ENCODE assay signal across 8 mouse cellular contexts in the genomic region with DNA sequence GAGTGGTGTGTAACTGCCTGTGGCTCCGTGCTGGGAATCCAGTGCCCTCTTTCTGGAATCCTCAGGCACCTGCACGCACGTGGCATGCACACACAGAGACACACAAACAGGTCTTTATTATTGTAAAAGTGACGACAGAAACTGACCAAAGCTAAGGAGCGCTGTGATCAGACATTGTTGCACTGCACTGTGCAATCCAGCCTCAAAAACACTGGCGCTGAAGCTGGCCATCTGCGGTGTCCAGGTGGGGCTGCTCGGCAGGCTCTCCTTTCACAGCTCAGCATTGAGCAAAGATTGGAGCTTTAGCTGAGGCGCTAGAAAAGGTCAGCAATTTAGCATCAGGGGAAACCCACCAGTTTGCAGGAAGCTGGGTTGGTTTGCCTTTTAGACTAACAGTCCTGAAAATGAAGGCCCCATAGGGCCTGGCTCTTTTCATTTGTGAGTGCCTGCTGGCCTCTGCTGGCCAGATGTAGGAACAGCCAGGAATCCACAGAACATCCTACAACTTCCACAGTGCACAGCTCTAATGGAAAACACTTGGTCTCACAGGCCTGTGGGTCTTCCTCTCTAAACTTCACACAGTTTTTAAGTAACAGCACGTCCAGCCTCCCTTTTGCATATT. TPM values are rescaled to one million over a fixed set of nuclear protein-coding genes. Genes with fewer than 3 reads are reported as not detected.
DNase-seq lines count a peak whose midpoint lies in the region; ATAC-seq and TF ChIP-seq lines count a peak whose summit lies in the region.

No protein-coding gene starts in this region.

- no peaks in the 10 kb centered on the region for H3K9me3 ChIP-seq in heart, embryonic 10.5 days
- no peaks in the 10 kb centered on the region for H3K9me3 ChIP-seq in kidney, embryonic 14.5 days (ENCODE audit: control insufficient read depth, low read length)
- no peaks in the 10 kb centered on the region for H3K9me3 ChIP-seq in limb, embryonic 14.5 days (ENCODE audit: control insufficient read depth, low read length)
- H3K9me3 ChIP-seq in neural tube, embryonic 11.5 days (ENCODE audit: control insufficient read depth, low read length) = no peaks in the 10 kb centered on the region

- H3K4me1 ChIP-seq in heart, embryonic 10.5 days = peaks cover 18% of the 10 kb centered on the region
- no peaks in the 10 kb centered on the region for H3K4me1 ChIP-seq in kidney, embryonic 14.5 days (ENCODE audit: control insufficient read depth, insufficient read depth, low read length)
- no peaks in the 10 kb centered on the region for H3K4me1 ChIP-seq in limb, embryonic 14.5 days (ENCODE audit: control insufficient read depth, insufficient read depth, low read length)
- H3K4me1 ChIP-seq in neural tube, embryonic 11.5 days (ENCODE audit: control insufficient read depth, insufficient read depth, low read length) = no peaks in the 10 kb centered on the region

- no peak overlapping the region for H3K9ac ChIP-seq in kidney, embryonic 14.5 days (ENCODE audit: low read depth, low read length)
- no peak overlapping the region for H3K9ac ChIP-seq in limb, embryonic 14.5 days (ENCODE audit: low read depth, low read length, severe bottlenecking)
- no peak overlapping the region for H3K9ac ChIP-seq in neural tube, embryonic 11.5 days (ENCODE audit: low read length)

- no peak overlapping the region for H3K4me2 ChIP-seq in kidney, embryonic 14.5 days (replicated peaks; ENCODE audit: low read depth, low read length)
- H3K4me2 ChIP-seq in limb, embryonic 14.5 days (replicated peaks; ENCODE audit: low read depth, low read length, severe bottlenecking) = no peak overlapping the region
- H3K4me2 ChIP-seq in neural tube, embryonic 11.5 days (ENCODE audit: low read depth) = no peak overlapping the region

- 0 out of 2 replicates have a peak overlapping the region, but pooled peaks have one; percentile 4 for H3K27ac ChIP-seq in heart, embryonic 10.5 days
- no peak overlapping the region for H3K27ac ChIP-seq in kidney, embryonic 14.5 days (ENCODE audit: low read depth, low read length)
- no peak overlapping the region for H3K27ac ChIP-seq in limb, embryonic 14.5 days (replicated peaks; ENCODE audit: low read depth, low read length)
- no peak overlapping the region for H3K27ac ChIP-seq in neural tube, embryonic 11.5 days (ENCODE audit: low read depth, low read length)

- TF ChIP-seq POLR2A in limb, embryonic 14.5 days (IDR thresholded peaks at IDR 0.05; ENCODE audit: borderline replicate concordance, extremely low read depth, insufficient read depth, insufficient read length) = no peak

- peak; percentile 84 for ATAC-seq in kidney, embryonic 14.5 days (ENCODE audit: low FRiP score, low TSS enrichment)
- peak; percentile 87 for ATAC-seq in limb, embryonic 14.5 days (ENCODE audit: low FRiP score, low read depth)
- ATAC-seq in neural tube, embryonic 11.5 days (ENCODE audit: insufficient read depth, low FRiP score, low TSS enrichment) = peak; percentile 67; the same call in 1 of the 2 replicates

- no peaks in the 10 kb centered on the region for H3K36me3 ChIP-seq in heart, embryonic 10.5 days
- no peaks in the 10 kb centered on the region for H3K36me3 ChIP-seq in kidney, embryonic 14.5 days (ENCODE audit: control insufficient read depth, insufficient read depth, low read length)
- no peaks in the 10 kb centered on the region for H3K36me3 ChIP-seq in limb, embryonic 14.5 days (ENCODE audit: control insufficient read depth, insufficient read depth, low read length)
- no peaks in the 10 kb centered on the region for H3K36me3 ChIP-seq in neural tube, embryonic 11.5 days (ENCODE audit: control insufficient read depth, insufficient read depth, low read length)

- peak; percentile 52 to 68 for DNase-seq in CD8-positive naive resting alpha-beta T cell, adult 2 months (ENCODE audit: low read depth in 2 of 2, low spot score in 2 of 2)
- DNase-seq in adrenal gland, adult 2 months = peak; percentile 73
- DNase-seq in embryo, embryonic 9.5 days (ENCODE audit: extremely low spot score) = peak; percentile 70
- no peak for DNase-seq in heart, embryonic 10.5 days (ENCODE audit: low spot score)
- DNase-seq in limb, embryonic 14.5 days (ENCODE audit: low spot score) = peak; percentile 82
- DNase-seq in neural tube, embryonic 11.5 days (ENCODE audit: low spot score) = peak; percentile 80
- DNase-seq in thymus, postnatal 14 days = peak; percentile 76

- no peaks in the 10 kb centered on the region for H3K27me3 ChIP-seq in heart, embryonic 10.5 days (ENCODE audit: insufficient read depth, poor library complexity, severe bottlenecking)
- no peaks in the 10 kb centered on the region for H3K27me3 ChIP-seq in kidney, embryonic 14.5 days (ENCODE audit: control insufficient read depth, insufficient read depth, low read length)
- no peaks in the 10 kb centered on the region for H3K27me3 ChIP-seq in limb, embryonic 14.5 days (ENCODE audit: control insufficient read depth, insufficient read depth, low read length)
- H3K27me3 ChIP-seq in neural tube, embryonic 11.5 days (ENCODE audit: control insufficient read depth, insufficient read depth, low read length) = no peaks in the 10 kb centered on the region

- H3K4me3 ChIP-seq in heart, embryonic 10.5 days = no peak overlapping the region
- H3K4me3 ChIP-seq in kidney, embryonic 14.5 days (ENCODE audit: low read length) = no peak overlapping the region
- no peak overlapping the region for H3K4me3 ChIP-seq in limb, embryonic 14.5 days (replicated peaks; ENCODE audit: low read length)
- no peak overlapping the region for H3K4me3 ChIP-seq in neural tube, embryonic 11.5 days (ENCODE audit: low read depth, low read length)

- 68% methylated on average over 10 of the region's 10 CpGs for WGBS in heart, embryonic 10.5 days
- WGBS in kidney, embryonic 14.5 days = 66% methylated on average over 10 of the region's 10 CpGs
- 60% methylated on average over 10 of the region's 10 CpGs for WGBS in limb, embryonic 14.5 days
- 66% methylated on average over 10 of the region's 10 CpGs for WGBS in neural tube, embryonic 11.5 days

RNA-seq across cellular contexts. Expression of a gene that starts 36.3 kb away (rescaled TPM):
- 1 to 10 TPM in 1 of 2 experiments, under 1 TPM in 1; 0.23 to 1.2 TPM for total RNA-seq in adrenal gland, adult 2 months (2021)
- polyA plus RNA-seq in adrenal gland, adult 2 months (2012; rRNA removed) = 0.33 and 0.42 TPM in 2 replicates
- polyA plus RNA-seq in heart, embryonic 10.5 days (2016; fragmentation: Nextera tagmentation; extraction: Ambion mirVana) = 0.40 and 0.57 TPM in 2 replicates
- 0.41 and 0.77 TPM in 2 replicates for polyA plus RNA-seq in kidney, embryonic 14.5 days (2014; fragmentation: Nextera tagmentation; extraction: Ambion mirVana)
- 2.9 TPM in 2 replicates for polyA plus RNA-seq in limb, embryonic 14.5 days (2012; rRNA removed)
- 0.90 and 1.5 TPM in 2 replicates for polyA plus RNA-seq in limb, embryonic 14.5 days (2014; fragmentation: Nextera tagmentation; extraction: Ambion mirVana)
- 0.45 and 0.76 TPM in 2 replicates for polyA plus RNA-seq in neural tube, embryonic 11.5 days (2014; fragmentation: Nextera tagmentation; extraction: Ambion mirVana)
